Mouse (Mus musculus) intestine, postnatal 0 days (tissue): ENCODE results near the gene Mlxipl. TPM values are rescaled to one million over a fixed set of nuclear protein-coding genes. Genes with fewer than 3 reads are reported as not detected.

Experiments
- ATAC-seq: fragments of 200-750 bp; cut with Nextera tagmentation; 2 replicates; pipeline ENCODE4 v1.8.0; 2017; ENCODE audit warnings: mild to moderate bottlenecking, moderate TSS enrichment, moderate library complexity
- H3K27ac ChIP-seq: fragments of 300-500 bp; sonication (generic); 2 replicates; pipeline ENCODE4 v1.5.1; 2014; ENCODE audit warnings: mild to moderate bottlenecking, low read depth, low read length, moderate library complexity
- H3K27me3 ChIP-seq: fragments of 300-500 bp; sonication (generic); replicated peaks from 2 replicates; pipeline ENCODE4 v1.6.1; 2014; ENCODE audit warnings: low read length, mixed read lengths; ENCODE audit not compliant: control insufficient read depth, insufficient read depth
- H3K36me3 ChIP-seq: fragments of 300-500 bp; sonication (generic); 2 replicates; pipeline ENCODE4 v1.6.1; 2014; ENCODE audit warnings: mild to moderate bottlenecking, moderate library complexity; ENCODE audit not compliant: control insufficient read depth, insufficient read depth
- H3K4me1 ChIP-seq: fragments of 300-500 bp; sonication (generic); replicated peaks from 2 replicates; pipeline ENCODE4 v1.6.1; 2014; ENCODE audit warnings: antibody characterized with exemption, low read length, mixed read lengths; ENCODE audit not compliant: control insufficient read depth, insufficient read depth
- H3K4me2 ChIP-seq: fragments of 300-500 bp; sonication (generic); replicated peaks from 2 replicates; pipeline ENCODE4 v1.6.1; 2014; ENCODE audit warnings: low read depth, mild to moderate bottlenecking, moderate library complexity
- H3K4me3 ChIP-seq: fragments of 300-500 bp; sonication (generic); 2 replicates; pipeline ENCODE4 v1.5.1; 2014; ENCODE audit warnings: low read depth, low read length
- H3K9ac ChIP-seq: fragments of 300-500 bp; sonication (generic); 2 replicates; pipeline ENCODE4 v1.6.1; 2014; ENCODE audit warnings: mild to moderate bottlenecking, low read depth, low read length
- H3K9me3 ChIP-seq: fragments of 300-500 bp; sonication (generic); 2 replicates; pipeline ENCODE4 v1.6.1; 2016; ENCODE audit warnings: mixed run types; ENCODE audit not compliant: control insufficient read depth
- CTCF ChIP-seq: sonication (generic); IDR thresholded peaks from 2 replicates; pipeline ENCODE4 v1.5.1; 2016; ENCODE audit warnings: low read depth, mild to moderate bottlenecking, control low read depth, antibody characterized with exemption, moderate library complexity
- WGBS: fragments of 180-500 bp; shearing (Covaris S2); extraction: QIAGEN DNeasy Blood & Tissue Kit; methylation state at CpG from one replicate; pipeline ENCODE4 v1.1.7; 2014; 5-methylcytosine and 5-hydroxymethylcytosine counted together
- polyA plus RNA-seq: library from polyadenylated mRNA; unstranded; fragments of >200 nt; fragmentation: Nextera tagmentation; extraction: Ambion mirVana; gene quantifications from 2 replicates; pipeline ENCODE4 v1.2.1, GENCODE M21; 2015

Gene Mlxipl
- polyA plus RNA-seq, 1 experiment from 2014 or later: 13.7 TPM

DNA sequence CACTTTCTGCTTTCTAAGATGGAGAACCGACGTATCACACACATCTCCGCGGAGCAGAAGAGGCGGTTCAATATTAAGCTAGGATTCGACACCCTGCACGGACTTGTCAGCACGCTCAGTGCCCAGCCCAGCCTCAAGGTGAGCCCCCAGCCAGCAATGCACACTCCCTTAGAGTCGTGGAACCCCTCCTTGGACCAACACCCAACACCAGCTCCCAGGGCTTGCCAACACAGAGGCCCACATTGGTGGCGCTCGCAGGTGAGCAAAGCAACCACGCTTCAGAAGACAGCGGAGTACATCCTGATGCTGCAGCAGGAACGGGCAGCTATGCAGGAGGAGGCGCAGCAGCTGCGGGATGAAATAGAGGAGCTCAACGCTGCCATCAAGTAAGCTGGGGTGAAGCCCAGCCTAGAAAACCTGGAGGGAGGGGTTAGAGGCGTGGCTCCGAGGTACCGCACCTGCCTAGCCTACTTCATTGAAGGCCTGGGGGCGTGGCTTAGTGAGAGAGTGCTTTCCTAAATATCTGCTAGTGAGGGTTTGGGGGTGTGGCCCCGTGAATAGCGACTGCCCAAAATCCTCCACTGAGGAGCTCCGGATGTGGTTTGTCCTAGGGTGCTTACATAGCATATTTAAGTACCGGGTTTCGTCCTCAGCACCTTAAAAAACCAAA lies 44.2 kb downstream of the Mlxipl start:
- no peak overlapping the region for H3K27ac ChIP-seq
- H3K4me2 ChIP-seq: peak overlapping the region; percentile 54
- whole genome bisulfite sequencing: 12% methylated on average over 26 of the region's 26 CpGs
- peak; percentile 52 for ATAC-seq
- 0 out of 2 replicates have a peak, but pooled peaks cover 2% of the 10 kb centered on the region for H3K9me3 ChIP-seq
- H3K4me3 ChIP-seq: peak overlapping the region; percentile 11
- H3K9ac ChIP-seq: no peak overlapping the region
- TF ChIP-seq CTCF: no peak
- H3K27me3 ChIP-seq: peaks cover 11% of the 10 kb centered on the region; the same call in 1 of the 2 replicates
- H3K36me3 ChIP-seq: no peaks in the 10 kb centered on the region
- no peaks in the 10 kb centered on the region for H3K4me1 ChIP-seq

DNA sequence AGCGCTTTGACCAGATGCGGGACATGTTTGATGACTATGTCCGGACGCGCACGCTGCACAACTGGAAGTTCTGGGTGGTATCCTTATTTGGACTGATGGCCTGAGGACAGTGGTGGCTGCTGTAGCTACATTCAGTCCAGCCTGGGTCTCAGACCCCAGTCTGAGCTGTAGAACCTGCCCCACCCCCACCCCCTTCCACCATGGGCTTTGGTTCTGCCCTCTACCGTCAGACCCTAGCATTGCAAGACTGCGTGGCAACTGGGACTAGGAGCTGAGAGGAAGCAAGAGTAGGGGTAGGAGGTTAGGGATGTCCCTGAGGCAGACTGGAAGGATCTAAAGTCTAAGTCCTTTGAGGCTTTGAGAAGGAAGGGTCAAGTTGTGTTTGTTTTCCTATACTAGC lies 44.8 kb downstream of the Mlxipl start:
- 37% methylated on average over 8 of the region's 8 CpGs for WGBS
- peak; percentile 69 for TF ChIP-seq CTCF
- no peak overlapping the region for H3K9ac ChIP-seq
- H3K4me1 ChIP-seq: no peaks in the 10 kb centered on the region
- 0 out of 2 replicates have a peak, but pooled peaks cover 2% of the 10 kb centered on the region for H3K9me3 ChIP-seq
- H3K36me3 ChIP-seq: no peaks in the 10 kb centered on the region
- peaks cover 11% of the 10 kb centered on the region; the same call in 1 of the 2 replicates for H3K27me3 ChIP-seq
- ATAC-seq: no peak
- peak overlapping the region; percentile 54 for H3K4me2 ChIP-seq
- peak overlapping the region; percentile 11 for H3K4me3 ChIP-seq
- H3K27ac ChIP-seq: no peak overlapping the region

- 68% methylated on average over 2 of the region's 2 CpGs for WGBS
- no peaks in the 10 kb centered on the region for H3K36me3 ChIP-seq
- TF ChIP-seq CTCF: no peak
- H3K4me2 ChIP-seq: no peak overlapping the region
- 0 out of 2 replicates have a peak, but pooled peaks cover 2% of the 10 kb centered on the region for H3K9me3 ChIP-seq
- ATAC-seq: no peak
- H3K27ac ChIP-seq: no peak overlapping the region
- no peak overlapping the region for H3K9ac ChIP-seq
- no peak overlapping the region for H3K4me3 ChIP-seq
- no peaks in the 10 kb centered on the region for H3K4me1 ChIP-seq
- no peaks in the 10 kb centered on the region for H3K27me3 ChIP-seq
These were observed 50.2 kb downstream of the Mlxipl start for GRCm38 (mm10) chr5:135139881-135140280.

DNA sequence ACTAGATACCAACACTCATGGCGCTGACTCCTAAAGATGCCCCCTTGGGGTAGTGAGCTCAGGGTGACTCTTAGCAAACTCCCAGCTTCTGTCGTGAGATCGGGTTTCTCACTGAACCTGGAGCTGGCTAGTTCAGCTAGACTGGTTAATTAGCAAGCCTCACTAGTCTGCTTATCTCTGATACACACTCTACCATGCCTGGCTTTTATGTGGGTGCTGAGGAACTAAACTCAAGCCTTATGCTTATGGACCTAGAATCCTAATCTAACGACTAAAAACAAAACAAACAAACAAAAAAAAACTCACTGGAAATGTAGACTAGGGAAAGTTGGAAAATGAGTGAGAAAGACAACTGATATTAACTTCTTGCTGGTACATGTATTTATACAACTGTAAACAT lies 54.8 kb downstream of the Mlxipl start:
- no peaks in the 10 kb centered on the region for H3K9me3 ChIP-seq
- ATAC-seq: no peak
- no peaks in the 10 kb centered on the region for H3K27me3 ChIP-seq
- WGBS: 57% methylated on average over 4 of the region's 4 CpGs
- H3K27ac ChIP-seq: no peak overlapping the region
- H3K36me3 ChIP-seq: no peaks in the 10 kb centered on the region
- TF ChIP-seq CTCF: no peak
- H3K9ac ChIP-seq: no peak overlapping the region
- H3K4me1 ChIP-seq: no peaks in the 10 kb centered on the region; the same call in 1 of the 2 replicates
- H3K4me3 ChIP-seq: no peak overlapping the region
- H3K4me2 ChIP-seq: no peak overlapping the region

- no peak overlapping the region for H3K27ac ChIP-seq
These were observed 55.8 kb downstream of the Mlxipl start for GRCm38 (mm10) chr5:135145532-135145931.

GRCm38 (mm10) chr5:135145955-135146354 lies 56.3 kb downstream of the Mlxipl start:
- Histone ChIP-seq H3K9me3 (no peaks in the 10 kb centered on the region), H3K4me1 (no peaks in the 10 kb centered on the region; the same call in none of the 2 replicates), H3K4me3 (no peak overlapping the region), H3K36me3 (no peaks in the 10 kb centered on the region), H3K27ac (no peak overlapping the region), H3K4me2 (no peak overlapping the region), H3K9ac (no peak overlapping the region), H3K27me3 (no peaks in the 10 kb centered on the region)
- ATAC-seq: no peak
- peak; percentile 32 for TF ChIP-seq CTCF

More at GRCm38 (mm10) chr5:135145532-135145931, 55.8 kb downstream of the Mlxipl start:
- WGBS: 72% methylated on average over 3 of the region's 3 CpGs
- no peak overlapping the region for H3K4me2 ChIP-seq
- ATAC-seq: no peak
- no peak overlapping the region for H3K9ac ChIP-seq
- H3K36me3 ChIP-seq: no peaks in the 10 kb centered on the region
- H3K9me3 ChIP-seq: no peaks in the 10 kb centered on the region
- no peak for TF ChIP-seq CTCF
- H3K4me3 ChIP-seq: no peak overlapping the region
- H3K4me1 ChIP-seq: no peaks in the 10 kb centered on the region; the same call in none of the 2 replicates
- H3K27me3 ChIP-seq: no peaks in the 10 kb centered on the region
